ENCODE assay signal across 10 mouse cellular contexts in genomic region chr6:13082881-13083280, GRCm38 (mm10). TPM values are rescaled to one million over a fixed set of nuclear protein-coding genes. Genes with fewer than 3 reads are reported as not detected.
DNase-seq lines count a peak whose midpoint lies in the region; ATAC-seq and TF ChIP-seq lines count a peak whose summit lies in the region.
"Had no signal": no experiment of that assay in that cellular context is flagged by ENCODE, and none has a peak within 500 bp of the region (broad histone marks: within the 10 kb centered on the region; RNA-seq: fewer than 3 reads in every experiment).

No protein-coding gene starts in this region.

- no peak for TF ChIP-seq EP300 in stomach, postnatal 0 days (optimal IDR thresholded peaks at IDR 0.05)

- WGBS in forebrain, embryonic 14.5 days: 86% methylated on average over 9 of the region's 9 CpGs
- 93% methylated on average over 9 of the region's 9 CpGs for WGBS in forebrain, embryonic 12.5 days
- WGBS in liver, embryonic 12.5 days (ENCODE audit: insufficient replicate concordance): 81% methylated on average over 9 of the region's 9 CpGs
- WGBS in stomach, postnatal 0 days: 89% methylated on average over 9 of the region's 9 CpGs
- WGBS in kidney, embryonic 16.5 days: 86% methylated on average over 9 of the region's 9 CpGs

- H3K27ac ChIP-seq in forebrain, embryonic 14.5 days (ENCODE audit: low read depth, low read length): no peak overlapping the region
- no peak overlapping the region for H3K27ac ChIP-seq in forebrain, embryonic 12.5 days
- H3K27ac ChIP-seq in liver, embryonic 12.5 days: no peak overlapping the region
- H3K27ac ChIP-seq in stomach, postnatal 0 days (replicated peaks): no peak overlapping the region
- no peak overlapping the region for H3K27ac ChIP-seq in kidney, embryonic 16.5 days (ENCODE audit: low read length)
- H3K27ac ChIP-seq: midbrain, embryonic 10.5 days had no signal

- no peak for ATAC-seq in forebrain, embryonic 14.5 days
- no peak for ATAC-seq in forebrain, embryonic 12.5 days (ENCODE audit: low FRiP score)
- ATAC-seq in frontal cortex, adult (ENCODE audit: low TSS enrichment): peak; percentile 55
- ATAC-seq in liver, embryonic 12.5 days: no peak
- no peak for ATAC-seq in stomach, postnatal 0 days (ENCODE audit: low FRiP score, low TSS enrichment)
- ATAC-seq in kidney, embryonic 16.5 days (ENCODE audit: low FRiP score, low TSS enrichment): no peak

- no peak overlapping the region for H3K4me2 ChIP-seq in forebrain, embryonic 14.5 days (ENCODE audit: low read length)
- H3K4me2 ChIP-seq in forebrain, embryonic 12.5 days: no peak overlapping the region
- no peak overlapping the region for H3K4me2 ChIP-seq in liver, embryonic 12.5 days
- no peak overlapping the region for H3K4me2 ChIP-seq in stomach, postnatal 0 days (replicated peaks; ENCODE audit: low read depth)
- H3K4me2 ChIP-seq in kidney, embryonic 16.5 days (replicated peaks; ENCODE audit: low read depth, low read length): no peak overlapping the region

- DNase-seq in forebrain, embryonic 14.5 days (ENCODE audit: low spot score): peak; percentile 53
- peak; percentile 47 for DNase-seq in brain, adult 2 months (ENCODE audit: low read depth, low spot score)
- peak; percentile 15 to 30 for DNase-seq in left cerebral cortex, adult 18-20 months (ENCODE audit: low spot score in 2 of 2)
- DNase-seq in stomach, postnatal 0 days (ENCODE audit: low spot score): no peak
- DNase-seq: lung, adult 18-20 months had no signal

- no peak overlapping the region for H3K9ac ChIP-seq in forebrain, embryonic 14.5 days (ENCODE audit: low read length)
- H3K9ac ChIP-seq in forebrain, embryonic 12.5 days: no peak overlapping the region
- H3K9ac ChIP-seq in liver, embryonic 12.5 days: no peak overlapping the region
- H3K9ac ChIP-seq in stomach, postnatal 0 days (ENCODE audit: low read length): no peak overlapping the region
- H3K9ac ChIP-seq in kidney, embryonic 16.5 days (replicated peaks; ENCODE audit: low read length): no peak overlapping the region

- no peaks in the 10 kb centered on the region for H3K27me3 ChIP-seq in forebrain, embryonic 14.5 days (replicated peaks; ENCODE audit: control insufficient read depth, insufficient read depth, low read length)
- no peaks in the 10 kb centered on the region for H3K27me3 ChIP-seq in forebrain, embryonic 12.5 days
- no peaks in the 10 kb centered on the region for H3K27me3 ChIP-seq in liver, embryonic 12.5 days (replicated peaks)
- H3K27me3 ChIP-seq in stomach, postnatal 0 days (ENCODE audit: control insufficient read depth, insufficient read depth, low read length): no peaks in the 10 kb centered on the region
- H3K27me3 ChIP-seq in kidney, embryonic 16.5 days (ENCODE audit: insufficient read depth, low read length): no peaks in the 10 kb centered on the region

- no peak overlapping the region for H3K4me3 ChIP-seq in forebrain, embryonic 14.5 days (ENCODE audit: low read depth, low read length)
- H3K4me3 ChIP-seq in forebrain, embryonic 12.5 days (replicated peaks): no peak overlapping the region
- no peak overlapping the region for H3K4me3 ChIP-seq in liver, embryonic 12.5 days
- no peak overlapping the region for H3K4me3 ChIP-seq in stomach, postnatal 0 days (ENCODE audit: low read depth, low read length)
- H3K4me3 ChIP-seq in kidney, embryonic 16.5 days (ENCODE audit: low read length): no peak overlapping the region
- H3K4me3 ChIP-seq: midbrain, embryonic 10.5 days had no signal

- no peaks in the 10 kb centered on the region for H3K4me1 ChIP-seq in forebrain, embryonic 14.5 days (ENCODE audit: control insufficient read depth, insufficient read depth, low read length)
- no peaks in the 10 kb centered on the region for H3K4me1 ChIP-seq in forebrain, embryonic 12.5 days
- no peaks in the 10 kb centered on the region for H3K4me1 ChIP-seq in liver, embryonic 12.5 days
- no peaks in the 10 kb centered on the region for H3K4me1 ChIP-seq in stomach, postnatal 0 days (replicated peaks; ENCODE audit: control insufficient read depth, insufficient read depth)
- no peaks in the 10 kb centered on the region for H3K4me1 ChIP-seq in kidney, embryonic 16.5 days (ENCODE audit: insufficient read depth, low read length)
- H3K4me1 ChIP-seq: midbrain, embryonic 10.5 days had no signal

- no peaks in the 10 kb centered on the region for H3K9me3 ChIP-seq in forebrain, embryonic 14.5 days (replicated peaks; ENCODE audit: control insufficient read depth, low read length)
- no peaks in the 10 kb centered on the region for H3K9me3 ChIP-seq in forebrain, embryonic 12.5 days
- no peaks in the 10 kb centered on the region for H3K9me3 ChIP-seq in liver, embryonic 12.5 days (replicated peaks)
- no peaks in the 10 kb centered on the region for H3K9me3 ChIP-seq in stomach, postnatal 0 days (ENCODE audit: control insufficient read depth, low read length)
- H3K9me3 ChIP-seq in kidney, embryonic 16.5 days (ENCODE audit: low read length): no peaks in the 10 kb centered on the region
- H3K9me3 ChIP-seq: midbrain, embryonic 10.5 days had no signal

- peaks cover 61% of the 10 kb centered on the region for H3K36me3 ChIP-seq in forebrain, embryonic 14.5 days (ENCODE audit: control insufficient read depth, insufficient read depth, low read length)
- peaks cover 62% of the 10 kb centered on the region for H3K36me3 ChIP-seq in forebrain, embryonic 12.5 days (replicated peaks)
- H3K36me3 ChIP-seq in liver, embryonic 12.5 days: peaks cover 66% of the 10 kb centered on the region
- peaks cover 22% of the 10 kb centered on the region for H3K36me3 ChIP-seq in stomach, postnatal 0 days (ENCODE audit: control insufficient read depth, insufficient read depth, low read length)
- peaks cover 50% of the 10 kb centered on the region for H3K36me3 ChIP-seq in kidney, embryonic 16.5 days (ENCODE audit: insufficient read depth, low read length)

- TF ChIP-seq CTCF in stomach, postnatal 0 days (IDR thresholded peaks at IDR 0.05; ENCODE audit: low read depth): no peak

RNA-seq across cellular contexts. Expression of gene Tmem106b, which starts 13.3 kb away (rescaled TPM):
- polyA plus RNA-seq in forebrain, embryonic 14.5 days (2014; fragmentation: Nextera tagmentation; extraction: Ambion mirVana): 36.8 and 41.3 TPM in 2 replicates
- polyA plus RNA-seq in forebrain, embryonic 12.5 days (2016; fragmentation: Nextera tagmentation; extraction: Ambion mirVana): 29.0 and 31.6 TPM in 2 replicates
- total RNA-seq in left cerebral cortex, adult 18-20 months (2021): 100 to 1,000 TPM; 155 TPM
- 12.3 and 12.4 TPM in 2 replicates for polyA plus RNA-seq in liver, embryonic 12.5 days (2016; fragmentation: Nextera tagmentation; extraction: Ambion mirVana)
- polyA plus RNA-seq in stomach, postnatal 0 days (2015; fragmentation: Nextera tagmentation; extraction: Ambion mirVana): 35.4 and 40.3 TPM in 2 replicates
- 41.8 and 45.9 TPM in 2 replicates for polyA plus RNA-seq in kidney, embryonic 16.5 days (2015; fragmentation: Nextera tagmentation; extraction: Ambion mirVana)
